25 mouse cellular contexts compared by ENCODE assay signal in genomic region chr9:92292922-92293321, GRCm38 (mm10). TPM values are rescaled to one million over a fixed set of nuclear protein-coding genes. Genes with fewer than 3 reads are reported as not detected.
"Had no signal": no experiment of that assay in that cellular context is flagged by ENCODE, and none has a peak within 500 bp of the region (broad histone marks: within the 10 kb centered on the region; RNA-seq: fewer than 3 reads in every experiment).

No protein-coding gene starts in this region.

- H3K4me2 ChIP-seq: limb, embryonic 13.5 days; liver, embryonic 12.5 days; liver, embryonic 15.5 days; lung, embryonic 15.5 days; midbrain, embryonic 13.5 days; neural tube, embryonic 13.5 days had no signal

- H3K4me3 ChIP-seq: layer of hippocampus, adult 2 months; limb, embryonic 10.5 days; limb, embryonic 13.5 days; liver, embryonic 12.5 days; liver, embryonic 15.5 days; lung, embryonic 15.5 days; megakaryocyte, embryonic 14.5 days; midbrain, embryonic 10.5 days; midbrain, embryonic 13.5 days; myocyte; neural tube, embryonic 13.5 days had no signal

- H3K9me3 ChIP-seq: limb, embryonic 10.5 days; limb, embryonic 13.5 days; liver, embryonic 12.5 days; liver, embryonic 15.5 days; lung, embryonic 15.5 days; megakaryocyte, embryonic 14.5 days; midbrain, embryonic 10.5 days; midbrain, embryonic 13.5 days; neural tube, embryonic 13.5 days had no signal

- H3K27me3 ChIP-seq: limb, embryonic 13.5 days; liver, embryonic 12.5 days; liver, embryonic 15.5 days; lung, embryonic 15.5 days; megakaryocyte, embryonic 14.5 days; midbrain, embryonic 13.5 days; neural tube, embryonic 13.5 days had no signal

- H3K36me3 ChIP-seq: limb, embryonic 10.5 days; limb, embryonic 13.5 days; liver, embryonic 12.5 days; liver, embryonic 15.5 days; lung, embryonic 15.5 days; midbrain, embryonic 10.5 days; midbrain, embryonic 13.5 days; neural tube, embryonic 13.5 days had no signal

- ATAC-seq: liver, embryonic 12.5 days; midbrain, embryonic 13.5 days; midbrain, embryonic 16.5 days had no signal

- H3K27ac ChIP-seq: layer of hippocampus, adult 2 months; limb, embryonic 10.5 days; limb, embryonic 13.5 days; liver, embryonic 12.5 days; liver, embryonic 15.5 days; lung, embryonic 15.5 days; midbrain, embryonic 10.5 days; midbrain, embryonic 13.5 days; neural tube, embryonic 13.5 days; stomach, postnatal 0 days had no signal

- H3K4me1 ChIP-seq: limb, embryonic 10.5 days; liver, embryonic 15.5 days; lung, embryonic 15.5 days; midbrain, embryonic 10.5 days; midbrain, embryonic 13.5 days; neural tube, embryonic 13.5 days had no signal

- DNase-seq: layer of hippocampus, adult 9-11 months; liver; lung, adult 18-20 months; lung, postnatal 10 days; lung, postnatal 36 days; retina, postnatal 1 day; right cerebral cortex, postnatal 4 days; thymus, adult 2 months; thymus, postnatal 14 days; thymus, postnatal 4 days had no signal

- H3K9ac ChIP-seq: limb, embryonic 13.5 days; liver, embryonic 12.5 days; liver, embryonic 15.5 days; lung, embryonic 15.5 days; midbrain, embryonic 13.5 days; neural tube, embryonic 13.5 days had no signal

RNA-seq across cellular contexts. Expression of gene 1700057G04Rik, which starts 16.3 kb away (rescaled TPM):
- polyA plus RNA-seq: large intestine, adult 2 months; limb, embryonic 10.5 days; limb, embryonic 13.5 days; liver, embryonic 12.5 days; liver, embryonic 15.5 days; lung, embryonic 15.5 days; midbrain, embryonic 10.5 days; midbrain, embryonic 13.5 days; midbrain, embryonic 16.5 days; neural tube, embryonic 13.5 days; stomach, embryonic 14.5 days; stomach, postnatal 0 days; thymus, adult 2 months had no signal

RNA-seq across cellular contexts. Expression of gene Plscr2, which starts 17.5 kb away (rescaled TPM):
- polyA plus RNA-seq: limb, embryonic 10.5 days had no signal
